Mouse (Mus musculus): ENCODE data around the gene Osbpl7. TPM values are rescaled to one million over a fixed set of nuclear protein-coding genes. Genes with fewer than 3 reads are reported as not detected.

Osbpl7 gene
- total and polyA plus RNA-seq, 2 experiments: 1.7 to 2.2 TPM

- no peak for TF ChIP-seq POLR2A (IDR thresholded peaks at IDR 0.05; ENCODE audit: extremely low read depth, insufficient read depth, low read length)
- TF ChIP-seq CTCF (IDR thresholded peaks at IDR 0.05; ENCODE audit: low read depth, low read length): no peak
- Histone ChIP-seq H3K27ac (replicated peaks; ENCODE audit: insufficient read depth, low read depth, low read length) (no peak overlapping the region), H3K36me3 (ENCODE audit: control insufficient read depth, insufficient read depth, low read length) (no peaks in the 10 kb centered on the region), H3K4me1 (ENCODE audit: control insufficient read depth, insufficient read depth, low read length) (no peaks in the 10 kb centered on the region), H3K9ac (ENCODE audit: low read depth, low read length) (no peak overlapping the region), H3K4me3 (ENCODE audit: insufficient read depth, low read depth, low read length) (no peak overlapping the region), H3K79me2 (ENCODE audit: control insufficient read depth, insufficient read depth, low read length) (no peaks in the 10 kb centered on the region), H3K27me3 (ENCODE audit: control insufficient read depth, insufficient read depth, low read length) (0 out of 2 replicates have a peak, but pooled peaks cover 2% of the 10 kb centered on the region)
- WGBS: 47% methylated on average over 4 of the region's 4 CpGs
- no peak for DNase-seq (ENCODE audit: extremely low read depth, low read depth, low spot score)
Observed at GRCm38 (mm10) chr11:97078751-97079150, 28.3 kb downstream of the Osbpl7 start.

GRCm38 (mm10) chr11:97080291-97080690 lies 29.9 kb downstream of the Osbpl7 start:
- H3K4me1 ChIP-seq (ENCODE audit: control insufficient read depth, insufficient read depth, low read length): no peaks in the 10 kb centered on the region
- WGBS: 49% methylated on average over 9 of the region's 9 CpGs

GRCm38 (mm10) chr11:97082977-97083376 lies 32.5 kb downstream of the Osbpl7 start:
- H3K4me1 ChIP-seq (ENCODE audit: control insufficient read depth, insufficient read depth, low read length): no peaks in the 10 kb centered on the region
- DNase-seq (ENCODE audit: extremely low read depth, low read depth, low spot score): peak; percentile 29
- TF ChIP-seq POLR2A (IDR thresholded peaks at IDR 0.05; ENCODE audit: extremely low read depth, insufficient read depth, low read length): no peak
- TF ChIP-seq CTCF (IDR thresholded peaks at IDR 0.05; ENCODE audit: low read depth, low read length): peak; percentile 49
- H3K27ac ChIP-seq (replicated peaks; ENCODE audit: insufficient read depth, low read depth, low read length): no peak overlapping the region
- no peak overlapping the region for H3K4me3 ChIP-seq (ENCODE audit: insufficient read depth, low read depth, low read length)
- H3K9ac ChIP-seq (ENCODE audit: low read depth, low read length): no peak overlapping the region
- H3K79me2 ChIP-seq (ENCODE audit: control insufficient read depth, insufficient read depth, low read length): no peaks in the 10 kb centered on the region
- peaks cover 2% of the 10 kb centered on the region; the same call in 1 of the 2 replicates for H3K27me3 ChIP-seq (ENCODE audit: control insufficient read depth, insufficient read depth, low read length)
- no peaks in the 10 kb centered on the region for H3K36me3 ChIP-seq (ENCODE audit: control insufficient read depth, insufficient read depth, low read length)
- WGBS: 35% methylated on average over 11 of the region's 11 CpGs

More at GRCm38 (mm10) chr11:97080291-97080690, 29.9 kb downstream of the Osbpl7 start:
- Histone ChIP-seq H3K9ac (ENCODE audit: low read depth, low read length) (no peak overlapping the region), H3K79me2 (ENCODE audit: control insufficient read depth, insufficient read depth, low read length) (no peaks in the 10 kb centered on the region), H3K4me3 (ENCODE audit: insufficient read depth, low read depth, low read length) (no peak overlapping the region), H3K27ac (replicated peaks; ENCODE audit: insufficient read depth, low read depth, low read length) (no peak overlapping the region), H3K27me3 (ENCODE audit: control insufficient read depth, insufficient read depth, low read length) (0 out of 2 replicates have a peak, but pooled peaks cover 2% of the 10 kb centered on the region), H3K36me3 (ENCODE audit: control insufficient read depth, insufficient read depth, low read length) (no peaks in the 10 kb centered on the region)
- TF ChIP-seq POLR2A (IDR thresholded peaks at IDR 0.05; ENCODE audit: extremely low read depth, insufficient read depth, low read length): no peak
- TF ChIP-seq CTCF (IDR thresholded peaks at IDR 0.05; ENCODE audit: low read depth, low read length): no peak
- DNase-seq (ENCODE audit: extremely low read depth, low read depth, low spot score): no peak

GRCm38 (mm10) chr11:97083401-97084140 lies 33.1 kb downstream of the Osbpl7 start:
- TF ChIP-seq CTCF (IDR thresholded peaks at IDR 0.05; ENCODE audit: low read depth, low read length) (no peak), POLR2A (IDR thresholded peaks at IDR 0.05; ENCODE audit: extremely low read depth, insufficient read depth, low read length) (no peak)
- Histone ChIP-seq H3K4me1 (ENCODE audit: control insufficient read depth, insufficient read depth, low read length) (no peaks in the 10 kb centered on the region), H3K4me3 (ENCODE audit: insufficient read depth, low read depth, low read length) (no peak overlapping the region), H3K27me3 (ENCODE audit: control insufficient read depth, insufficient read depth, low read length) (peaks cover 2% of the 10 kb centered on the region; the same call in 1 of the 2 replicates), H3K27ac (replicated peaks; ENCODE audit: insufficient read depth, low read depth, low read length) (no peak overlapping the region), H3K79me2 (ENCODE audit: control insufficient read depth, insufficient read depth, low read length) (no peaks in the 10 kb centered on the region), H3K36me3 (ENCODE audit: control insufficient read depth, insufficient read depth, low read length) (no peaks in the 10 kb centered on the region), H3K9ac (ENCODE audit: low read depth, low read length) (no peak overlapping the region)
- WGBS: 33% methylated on average over 22 of the region's 22 CpGs
- DNase-seq (ENCODE audit: extremely low read depth, low read depth, low spot score): no peak

- H3K36me3 ChIP-seq (ENCODE audit: control insufficient read depth, insufficient read depth, low read length): no peaks in the 10 kb centered on the region
- H3K27me3 ChIP-seq (ENCODE audit: control insufficient read depth, insufficient read depth, low read length): peaks cover 2% of the 10 kb centered on the region; the same call in 1 of the 2 replicates
- no peak overlapping the region for H3K4me3 ChIP-seq (ENCODE audit: insufficient read depth, low read depth, low read length)
- H3K4me1 ChIP-seq (ENCODE audit: control insufficient read depth, insufficient read depth, low read length): no peaks in the 10 kb centered on the region
- H3K79me2 ChIP-seq (ENCODE audit: control insufficient read depth, insufficient read depth, low read length): no peaks in the 10 kb centered on the region
- no peak overlapping the region for H3K9ac ChIP-seq (ENCODE audit: low read depth, low read length)
- WGBS: 85% methylated on average over 15 of the region's 15 CpGs
- no peak for TF ChIP-seq CTCF (IDR thresholded peaks at IDR 0.05; ENCODE audit: low read depth, low read length)
- TF ChIP-seq POLR2A (IDR thresholded peaks at IDR 0.05; ENCODE audit: extremely low read depth, insufficient read depth, low read length): no peak
- DNase-seq (ENCODE audit: extremely low read depth, low read depth, low spot score): no peak
- no peak overlapping the region for H3K27ac ChIP-seq (replicated peaks; ENCODE audit: insufficient read depth, low read depth, low read length)
Observed at GRCm38 (mm10) chr11:97084821-97085505, 34.5 kb downstream of the Osbpl7 start.
